ENCODE assay signal across 13 mouse cellular contexts in the genomic region with DNA sequence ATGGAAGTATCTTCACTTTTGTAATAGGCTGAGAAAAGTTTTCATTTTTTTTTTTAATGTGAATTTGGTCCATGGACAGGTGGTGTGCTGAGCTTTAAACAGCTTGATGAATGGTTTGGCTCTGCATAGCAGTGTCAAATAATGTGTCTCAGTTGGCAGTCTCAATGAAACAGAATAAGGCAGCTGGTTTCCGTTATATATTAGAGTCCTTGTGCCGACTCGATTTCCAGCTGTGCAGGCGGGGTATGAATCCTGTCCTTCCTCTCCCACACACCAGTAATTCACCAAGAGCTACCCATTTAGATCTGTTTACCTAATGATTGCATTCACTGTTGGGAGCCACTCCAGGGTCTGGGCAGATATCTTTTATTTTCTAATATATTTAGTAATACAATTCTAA.
DNase-seq lines count a peak whose midpoint lies in the region; ATAC-seq and TF ChIP-seq lines count a peak whose summit lies in the region.
"Had no signal": no experiment of that assay in that cellular context is flagged by ENCODE, and none has a peak within 500 bp of the region (broad histone marks: within the 10 kb centered on the region; RNA-seq: fewer than 3 reads in every experiment).

No protein-coding gene starts in this region.

- DNase-seq in heart, postnatal 10 days, result peak; percentile 2 to 3
- no peak for DNase-seq in heart, postnatal 14 days
- peak; percentile 28 for DNase-seq in midbrain, postnatal 0 days (ENCODE audit: low spot score)
- no peak for DNase-seq in retina, embryonic 14.5 days (ENCODE audit: low spot score)
- DNase-seq: kidney, postnatal 14 days had no signal

- ATAC-seq in midbrain, postnatal 0 days (ENCODE audit: low FRiP score), result no peak
- ATAC-seq in midbrain, embryonic 16.5 days, result no peak
- ATAC-seq in hindbrain, embryonic 15.5 days (ENCODE audit: low FRiP score, low read depth), result 0 out of 2 replicates have a peak, but pooled peaks have one; percentile 38
- ATAC-seq in neural tube, embryonic 14.5 days (ENCODE audit: low read depth), result peak; percentile 65
- ATAC-seq in erythroid progenitor cell, adult 5-6 weeks (replicated peaks; ENCODE audit: low FRiP score, poor library complexity, severe bottlenecking), result no peak
- ATAC-seq: liver, embryonic 12.5 days had no signal

- TF ChIP-seq CTCF in midbrain, postnatal 0 days (IDR thresholded peaks at IDR 0.05), result no peak

- H3K4me1 ChIP-seq in midbrain, postnatal 0 days (ENCODE audit: insufficient read depth, low read length), result no peaks in the 10 kb centered on the region
- no peaks in the 10 kb centered on the region for H3K4me1 ChIP-seq in midbrain, embryonic 16.5 days (ENCODE audit: control insufficient read depth, insufficient read depth, low read length)
- no peaks in the 10 kb centered on the region for H3K4me1 ChIP-seq in hindbrain, embryonic 15.5 days (replicated peaks)
- H3K4me1 ChIP-seq in neural tube, embryonic 14.5 days (ENCODE audit: control insufficient read depth, insufficient read depth, low read length), result no peaks in the 10 kb centered on the region
- H3K4me1 ChIP-seq: heart, embryonic 12.5 days; liver, embryonic 12.5 days; megakaryocyte, embryonic 14.5 days had no signal

- H3K27ac ChIP-seq in midbrain, postnatal 0 days (ENCODE audit: low read depth, low read length), result no peak overlapping the region
- H3K27ac ChIP-seq in midbrain, embryonic 16.5 days (ENCODE audit: low read length), result no peak overlapping the region
- H3K27ac ChIP-seq in hindbrain, embryonic 15.5 days (replicated peaks), result no peak overlapping the region
- no peak overlapping the region for H3K27ac ChIP-seq in neural tube, embryonic 14.5 days (ENCODE audit: low read depth, low read length)
- H3K27ac ChIP-seq: embryonic facial prominence, embryonic 12.5 days; liver, embryonic 12.5 days had no signal

- no peaks in the 10 kb centered on the region for H3K9me3 ChIP-seq in midbrain, postnatal 0 days (ENCODE audit: low read length)
- H3K9me3 ChIP-seq in midbrain, embryonic 16.5 days (replicated peaks; ENCODE audit: control insufficient read depth, low read length, poor library complexity, severe bottlenecking), result no peaks in the 10 kb centered on the region
- H3K9me3 ChIP-seq in hindbrain, embryonic 15.5 days, result no peaks in the 10 kb centered on the region
- H3K9me3 ChIP-seq in neural tube, embryonic 14.5 days (ENCODE audit: control insufficient read depth, low read length), result no peaks in the 10 kb centered on the region
- H3K9me3 ChIP-seq: embryonic facial prominence, embryonic 12.5 days; heart, embryonic 12.5 days; liver, embryonic 12.5 days had no signal

- no peak overlapping the region for H3K4me3 ChIP-seq in midbrain, postnatal 0 days (ENCODE audit: low read depth, low read length)
- H3K4me3 ChIP-seq in midbrain, embryonic 16.5 days (ENCODE audit: low read depth, low read length), result no peak overlapping the region
- H3K4me3 ChIP-seq in hindbrain, embryonic 15.5 days, result no peak overlapping the region
- no peak overlapping the region for H3K4me3 ChIP-seq in neural tube, embryonic 14.5 days (ENCODE audit: low read depth, low read length)
- H3K4me3 ChIP-seq: embryonic facial prominence, embryonic 12.5 days; heart, embryonic 12.5 days; liver, embryonic 12.5 days; megakaryocyte, embryonic 14.5 days had no signal

- WGBS in midbrain, postnatal 0 days, result 41% methylated on average over 4 of the region's 4 CpGs
- WGBS in midbrain, embryonic 16.5 days, result 41% methylated on average over 4 of the region's 4 CpGs
- WGBS in hindbrain, embryonic 15.5 days, result 25% methylated on average over 4 of the region's 4 CpGs
- WGBS in neural tube, embryonic 14.5 days, result 35% methylated on average over 4 of the region's 4 CpGs

- intact Hi-C loops in heart, postnatal 10 days (cut with DNase I), result no loop called here
- intact Hi-C loops in heart, postnatal 14 days (cut with DNase I), result no loop called here

- no peaks in the 10 kb centered on the region for H3K36me3 ChIP-seq in midbrain, postnatal 0 days (ENCODE audit: insufficient read depth, low read length)
- no peaks in the 10 kb centered on the region for H3K36me3 ChIP-seq in midbrain, embryonic 16.5 days (ENCODE audit: control insufficient read depth, insufficient read depth, low read length)
- no peaks in the 10 kb centered on the region for H3K36me3 ChIP-seq in hindbrain, embryonic 15.5 days
- H3K36me3 ChIP-seq in neural tube, embryonic 14.5 days (ENCODE audit: control insufficient read depth, insufficient read depth, low read length), result no peaks in the 10 kb centered on the region
- H3K36me3 ChIP-seq: embryonic facial prominence, embryonic 12.5 days; heart, embryonic 12.5 days; liver, embryonic 12.5 days had no signal

- H3K4me2 ChIP-seq in midbrain, postnatal 0 days (ENCODE audit: low read depth, low read length, poor library complexity, severe bottlenecking), result no peak overlapping the region
- H3K4me2 ChIP-seq in midbrain, embryonic 16.5 days (ENCODE audit: low read length), result no peak overlapping the region
- H3K4me2 ChIP-seq in hindbrain, embryonic 15.5 days, result no peak overlapping the region
- no peak overlapping the region for H3K4me2 ChIP-seq in neural tube, embryonic 14.5 days (ENCODE audit: low read depth, low read length)
- H3K4me2 ChIP-seq: embryonic facial prominence, embryonic 12.5 days; heart, embryonic 12.5 days; liver, embryonic 12.5 days had no signal

- H3K9ac ChIP-seq in midbrain, postnatal 0 days (replicated peaks; ENCODE audit: low read length, poor library complexity, severe bottlenecking), result no peak overlapping the region
- H3K9ac ChIP-seq in midbrain, embryonic 16.5 days (ENCODE audit: low read depth, low read length), result no peak overlapping the region
- no peak overlapping the region for H3K9ac ChIP-seq in hindbrain, embryonic 15.5 days
- no peak overlapping the region for H3K9ac ChIP-seq in neural tube, embryonic 14.5 days (replicated peaks; ENCODE audit: low read depth, low read length)
- H3K9ac ChIP-seq: embryonic facial prominence, embryonic 12.5 days; heart, embryonic 12.5 days; liver, embryonic 12.5 days had no signal

- no peaks in the 10 kb centered on the region for H3K27me3 ChIP-seq in midbrain, postnatal 0 days (ENCODE audit: insufficient read depth, low read length)
- no peaks in the 10 kb centered on the region for H3K27me3 ChIP-seq in midbrain, embryonic 16.5 days (ENCODE audit: control insufficient read depth, insufficient read depth, low read depth, low read length)
- H3K27me3 ChIP-seq in hindbrain, embryonic 15.5 days, result no peaks in the 10 kb centered on the region
- H3K27me3 ChIP-seq in neural tube, embryonic 14.5 days (ENCODE audit: control insufficient read depth, insufficient read depth, low read length), result no peaks in the 10 kb centered on the region
- H3K27me3 ChIP-seq: embryonic facial prominence, embryonic 12.5 days; heart, embryonic 12.5 days; liver, embryonic 12.5 days; megakaryocyte, embryonic 14.5 days had no signal

Comparison
In these comparisons a context has a peak if more than half of its experiments do, and no peak if none do; other contexts are left out.
1. DNase-seq: peak in heart, postnatal 10 days (2 of 2) and midbrain, postnatal 0 days (single experiment); none in heart, postnatal 14 days (0 of 2) and retina, embryonic 14.5 days (single experiment).
2. ATAC-seq: peak in hindbrain, embryonic 15.5 days (single experiment) and neural tube, embryonic 14.5 days (single experiment); none in midbrain, postnatal 0 days (single experiment), midbrain, embryonic 16.5 days (single experiment) and erythroid progenitor cell, adult 5-6 weeks (single experiment).